Mouse (Mus musculus): ENCODE data around the gene Borcs8.

DNA sequence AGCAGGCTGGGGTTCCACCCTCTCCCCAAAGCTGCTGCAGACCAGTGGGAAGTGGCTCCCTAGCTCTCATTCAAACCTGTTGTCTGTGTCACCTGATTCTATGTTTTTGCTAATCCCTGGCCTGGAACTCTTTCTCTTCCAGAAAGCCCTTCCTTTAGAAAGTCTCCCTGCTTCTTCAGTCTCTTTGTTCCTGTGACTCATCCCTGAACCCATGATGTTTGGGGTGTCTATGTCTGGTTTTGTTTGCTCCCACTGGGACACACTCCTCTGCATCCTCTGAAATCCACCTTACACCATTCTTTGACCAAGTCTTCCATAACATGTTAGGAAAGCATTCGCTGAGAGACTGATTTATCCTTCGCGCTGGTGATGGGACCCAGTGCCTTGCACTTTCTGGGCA lies 9.2 kb upstream of the Borcs8 start:
- TF ChIP-seq CTCF (IDR thresholded peaks at IDR 0.05) (no peak), POLR2A (IDR thresholded peaks at IDR 0.05; ENCODE audit: insufficient read depth, low read depth, low read length) (no peak), EP300 (IDR thresholded peaks at IDR 0.05; ENCODE audit: insufficient read depth, low read depth, low read length) (no peak)
